Mouse (Mus musculus): ENCODE measurements at regions not wholly inside any gene's neighbourhood (a gene's known extent, or its start where the extent isn't known, plus 50 kb on each side); places are given as distances from the start of the nearest gene placed in this dataset.

DNA sequence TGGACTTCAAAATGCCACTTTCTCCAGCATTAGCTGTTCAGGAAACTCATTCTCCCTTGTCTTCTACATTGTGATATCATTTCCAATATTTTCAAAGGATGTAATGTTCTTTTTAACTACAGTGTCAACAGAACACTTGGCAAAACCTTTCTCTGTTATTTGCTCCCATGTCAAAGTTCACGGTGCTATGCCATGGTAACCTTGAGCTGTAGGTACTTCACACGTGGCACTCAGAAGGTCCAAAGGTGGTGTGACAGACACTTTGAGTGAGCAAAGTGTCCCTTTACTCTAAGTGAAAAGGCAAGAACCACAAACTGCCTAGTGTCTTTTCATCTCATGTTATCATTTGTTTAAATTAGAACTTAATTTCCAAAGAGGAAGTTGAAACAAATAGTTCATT, 53.3 kb upstream of the Tram2 start:
- no peak for DNase-seq

GRCm38 (mm10) chr1:21146961-21147360, 67.9 kb upstream of the Tram2 start:
- DNase-seq: no peak

DNA sequence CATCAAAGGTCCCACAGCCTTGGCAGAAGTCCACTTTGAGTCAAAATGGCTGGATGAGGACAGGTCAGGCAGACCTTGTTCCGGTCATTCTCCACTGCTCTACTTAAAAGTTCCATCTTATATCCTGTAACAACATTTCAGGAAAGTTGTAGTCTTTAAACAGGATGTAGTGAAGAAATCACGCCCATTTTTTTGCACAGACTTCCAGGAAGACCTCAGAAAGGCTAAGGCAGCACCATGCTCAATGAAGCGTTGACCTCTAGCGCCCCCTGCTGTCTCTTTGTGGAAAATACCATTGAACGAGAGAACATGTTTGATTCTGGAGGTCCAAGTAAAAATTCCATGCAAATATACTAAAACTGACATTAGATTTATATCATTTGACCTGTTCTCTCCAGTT, 56.6 kb upstream of the Tmem14a start:
- peak; percentile 66 to 90 for DNase-seq

DNA sequence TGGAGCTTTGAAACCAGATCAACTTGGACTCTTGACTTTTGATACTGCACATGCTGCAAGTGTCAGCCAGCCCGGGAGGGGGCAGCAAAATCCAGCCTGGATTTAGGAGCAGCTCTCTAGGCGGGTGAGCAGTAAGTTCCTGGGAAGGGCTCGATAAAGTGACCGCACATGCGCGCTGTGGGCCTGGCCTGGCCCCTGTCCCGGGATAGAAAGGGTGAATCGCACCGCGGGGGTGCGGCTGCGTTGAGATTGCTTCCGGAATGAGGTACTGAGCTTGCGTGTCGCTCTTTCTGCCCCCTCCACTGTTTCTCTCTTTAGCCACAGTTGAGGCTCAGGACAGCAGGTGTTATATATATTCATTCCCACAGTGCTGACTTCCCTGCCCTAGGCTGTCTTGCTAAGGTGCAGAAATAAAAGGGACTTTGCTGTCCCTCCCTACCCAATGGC, 52.1 kb upstream of the Tmem14a start:
- DNase-seq: peak; percentile 89 to 92

- DNase-seq: no peak
Observed at GRCm38 (mm10) chr1:21166762-21167161, 51.6 kb upstream of the Tmem14a start.
